Mouse (Mus musculus): ENCODE data around the gene Tns1. TPM values are rescaled to one million over a fixed set of nuclear protein-coding genes. Genes with fewer than 3 reads are reported as not detected.

The Tns1 gene
- total RNA-seq, 2 experiments from 2014 or later: 294 to 305 TPM

DNA sequence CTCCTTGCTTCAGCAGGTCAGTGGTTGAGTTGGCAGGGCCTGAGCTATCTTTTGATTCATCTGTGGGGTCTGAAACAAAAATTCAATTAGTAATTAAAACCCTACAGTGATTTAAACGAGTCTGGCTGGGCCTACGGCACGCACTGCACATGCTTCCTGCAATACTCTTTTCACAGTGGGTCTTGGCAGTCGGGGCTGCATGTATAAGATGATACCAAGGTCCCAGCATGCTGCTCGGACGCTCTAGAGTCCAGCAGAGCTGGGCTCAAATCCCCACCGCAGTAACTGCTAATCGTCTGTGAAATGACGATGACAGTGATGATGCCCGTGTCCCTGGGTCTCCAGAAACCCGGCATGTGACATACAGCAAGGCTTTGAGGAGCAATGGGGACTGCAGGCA lies 206.2 kb downstream of the Tns1 start:
- Histone ChIP-seq H3K4me3 (no peak overlapping the region), H3K27ac (peak overlapping the region; percentile 63)
- peak; percentile 20 for DNase-seq
- intact Hi-C loops (cut with DNase I): no loop called here
- no peak for TF ChIP-seq CTCF (IDR thresholded peaks at IDR 0.05)

DNA sequence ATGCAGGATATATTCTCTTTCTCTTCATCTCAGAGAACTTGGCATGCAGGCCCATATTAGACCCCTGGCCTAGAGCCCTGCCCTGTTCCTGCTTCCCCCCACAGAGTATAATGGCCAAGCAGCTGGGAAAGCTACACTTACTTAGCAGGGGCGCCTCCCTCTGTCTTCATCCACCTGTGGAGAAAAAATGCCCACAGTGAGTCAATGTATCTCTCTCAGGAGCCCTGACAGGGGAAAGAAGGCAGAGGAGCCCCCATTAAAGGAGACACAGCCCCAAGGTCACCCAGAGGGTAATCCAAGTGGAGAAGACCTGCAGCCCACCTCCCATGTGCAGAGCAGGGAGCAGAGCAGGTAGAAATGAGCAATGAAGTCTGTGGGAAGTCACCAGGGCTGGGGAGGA lies 208.0 kb downstream of the Tns1 start:
- no peak for TF ChIP-seq CTCF (IDR thresholded peaks at IDR 0.05)
- DNase-seq: no peak
- intact Hi-C loops (cut with DNase I): no loop called here
- Histone ChIP-seq H3K4me3 (peak overlapping the region; percentile 19), H3K27ac (peak overlapping the region; percentile 75)

DNA sequence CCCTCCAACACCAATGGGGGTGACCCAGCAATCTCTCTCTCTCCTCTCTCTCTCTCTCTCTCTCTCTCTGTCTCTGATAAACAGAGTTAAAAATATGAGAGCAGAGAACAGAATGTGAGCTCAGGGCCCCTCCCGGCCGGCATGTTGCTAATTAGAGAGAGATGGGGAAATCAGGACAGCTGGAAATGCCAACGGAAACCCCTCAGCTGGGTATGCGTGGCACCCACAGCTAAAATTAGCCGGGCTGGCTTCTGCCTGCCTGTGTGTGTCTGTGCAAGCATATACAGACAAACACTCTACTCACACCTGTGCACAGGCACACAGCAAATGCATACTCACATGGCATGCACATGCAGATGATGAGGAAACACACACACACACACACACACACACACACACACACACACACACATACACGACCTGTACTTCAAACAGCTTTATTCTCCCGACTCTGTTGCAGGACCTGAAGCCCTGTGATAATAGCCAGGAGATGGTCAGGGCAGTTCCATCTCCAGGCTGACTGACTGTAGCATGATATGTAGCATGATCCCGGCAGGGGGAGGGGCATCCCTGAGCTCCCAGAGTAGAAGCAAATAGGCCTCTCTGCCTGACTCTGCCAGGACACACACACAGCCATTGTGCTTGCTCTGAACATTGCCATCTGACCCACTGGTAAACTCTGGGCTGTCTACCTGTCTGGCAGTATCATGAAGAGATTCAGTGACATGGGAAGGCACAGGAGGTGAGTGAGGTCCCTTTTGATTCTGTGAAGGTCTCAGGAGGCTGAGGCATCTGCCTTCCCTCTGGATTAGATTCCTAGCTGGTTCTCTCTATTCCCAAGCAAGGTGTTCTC lies 208.8 kb downstream of the Tns1 start:
- no peak for TF ChIP-seq CTCF (IDR thresholded peaks at IDR 0.05)
- Histone ChIP-seq H3K4me3 (peak overlapping the region; percentile 13; the same call in 1 of the 2 replicates), H3K27ac (peak overlapping the region; percentile 75)
- DNase-seq: peak; percentile 72
- intact Hi-C loops (cut with DNase I): no loop called here

DNA sequence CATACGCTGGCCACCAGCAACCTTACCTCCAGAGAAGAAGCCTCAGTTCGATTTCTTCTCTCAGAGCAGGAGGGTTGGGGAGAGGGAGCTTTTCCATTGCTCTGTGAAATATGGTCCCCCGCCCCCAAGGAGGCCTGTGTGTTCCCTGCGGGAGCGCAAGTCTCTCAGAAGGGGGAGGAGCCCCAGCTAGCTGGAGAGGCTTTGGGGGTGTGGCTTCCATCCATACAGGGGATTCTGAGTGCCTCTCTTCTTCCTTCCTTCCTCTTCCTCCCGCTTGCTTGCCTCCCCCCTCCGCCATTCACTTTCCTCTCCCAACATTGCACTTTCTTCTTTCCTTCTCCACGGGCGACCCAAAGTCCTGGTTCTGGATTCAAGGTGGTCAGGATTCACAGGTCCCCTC lies 210.2 kb downstream of the Tns1 start:
- no peak for TF ChIP-seq CTCF (IDR thresholded peaks at IDR 0.05)
- Histone ChIP-seq H3K4me3 (no peak overlapping the region), H3K27ac (peak overlapping the region; percentile 75)
- intact Hi-C loops (cut with DNase I): no loop called here
- DNase-seq: peak; percentile 37

DNA sequence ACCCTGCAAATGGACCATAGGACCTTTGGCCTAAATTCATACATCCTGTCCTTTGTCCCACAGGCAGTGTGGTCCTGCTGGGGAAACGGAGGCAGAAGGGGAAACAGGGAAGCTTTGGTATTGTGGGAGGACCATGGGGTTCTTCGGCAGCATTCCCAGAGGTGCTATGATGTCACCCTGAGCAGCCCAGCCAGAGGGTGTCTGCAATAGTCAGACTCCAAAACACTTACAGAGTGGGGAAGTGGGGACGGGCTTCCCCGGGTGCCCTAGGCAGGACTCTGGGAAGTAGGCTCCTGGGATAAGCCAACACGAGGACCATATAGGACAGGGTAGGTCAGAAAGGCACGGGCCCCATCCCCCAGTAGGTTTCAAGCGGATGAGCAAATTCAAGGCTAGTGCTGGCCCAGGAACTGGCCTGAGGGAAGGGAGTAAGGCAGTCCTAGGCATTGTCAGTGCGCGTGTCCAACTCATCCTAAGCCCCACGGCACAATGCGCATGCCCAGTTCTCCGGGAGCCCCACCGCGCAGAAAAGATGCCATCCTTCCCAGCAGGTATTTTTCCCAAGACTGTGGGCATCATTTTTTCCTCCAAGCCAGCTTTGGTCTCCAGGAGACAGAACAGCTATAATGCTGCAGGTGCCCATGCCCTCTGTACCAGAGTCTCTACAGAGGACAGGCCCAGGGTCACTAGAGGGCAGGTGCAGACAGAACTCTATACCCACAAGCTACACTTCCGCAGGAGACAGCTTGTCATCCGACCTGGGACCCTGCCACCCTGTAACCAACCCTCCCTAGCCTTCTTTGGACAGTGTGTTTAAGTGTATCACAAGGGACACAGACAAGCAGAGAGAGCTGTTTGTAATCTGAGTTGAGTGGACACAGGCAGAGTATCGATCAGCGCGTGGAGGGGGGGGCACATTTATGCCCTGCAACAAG lies 210.9 kb downstream of the Tns1 start:
- DNase-seq: peak; percentile 54
- no peak for TF ChIP-seq CTCF (IDR thresholded peaks at IDR 0.05)

DNA sequence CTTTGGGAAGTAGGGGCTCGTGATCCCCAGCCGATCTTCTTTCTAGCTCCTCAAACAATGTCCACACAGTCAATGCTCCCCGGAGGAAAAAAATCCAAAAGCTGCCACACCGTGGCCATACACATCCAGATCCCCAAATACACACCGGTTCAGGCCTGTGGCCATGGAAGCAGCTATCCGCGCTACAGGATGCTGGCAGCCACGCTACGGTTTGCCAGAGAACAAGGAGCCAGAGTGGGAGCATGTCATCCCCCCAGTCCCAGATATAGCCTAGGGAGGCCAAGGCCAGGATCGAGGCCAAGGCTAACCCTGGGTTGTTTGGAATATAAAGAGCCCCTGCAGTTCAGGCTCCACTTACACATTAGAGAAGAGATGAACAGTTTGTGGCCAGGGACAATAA lies 211.8 kb downstream of the Tns1 start:
- Histone ChIP-seq H3K4me3 (no peak overlapping the region), H3K27ac (peak overlapping the region; percentile 24)
- DNase-seq: peak; percentile 22
- no peak for TF ChIP-seq CTCF (IDR thresholded peaks at IDR 0.05)
- intact Hi-C loops (cut with DNase I): no loop called here

More for the DNA sequence above, 210.9 kb downstream of the Tns1 start:
- intact Hi-C loops (cut with DNase I): no loop called here
- H3K27ac ChIP-seq: peak overlapping the region; percentile 75
- H3K4me3 ChIP-seq: no peak overlapping the region

DNA sequence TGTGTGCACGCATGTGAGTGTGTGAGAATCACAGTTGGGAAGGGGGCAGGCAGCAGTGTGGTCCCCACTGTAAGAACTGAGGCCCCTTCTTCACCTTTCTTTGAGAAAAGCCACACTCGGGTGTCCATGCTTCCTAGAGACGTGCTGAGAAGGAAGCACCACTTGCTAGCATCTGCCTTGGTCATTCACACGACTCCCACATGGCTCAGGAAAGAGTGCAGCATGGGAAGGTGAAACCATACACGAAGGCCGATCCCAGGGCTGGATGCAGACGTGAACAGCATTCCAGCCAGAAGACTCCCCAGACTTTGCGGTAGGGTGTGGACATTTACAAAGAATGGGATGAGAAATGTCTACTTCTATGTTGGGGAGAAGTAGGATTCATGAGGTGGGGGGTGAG lies 212.3 kb downstream of the Tns1 start:
- H3K27ac ChIP-seq: peak overlapping the region; percentile 24; the same call in 1 of the 2 replicates
- no peak for TF ChIP-seq CTCF (IDR thresholded peaks at IDR 0.05)
- DNase-seq: peak; percentile 16
- no peak overlapping the region for H3K4me3 ChIP-seq
- intact Hi-C loops (cut with DNase I): no loop called here

DNA sequence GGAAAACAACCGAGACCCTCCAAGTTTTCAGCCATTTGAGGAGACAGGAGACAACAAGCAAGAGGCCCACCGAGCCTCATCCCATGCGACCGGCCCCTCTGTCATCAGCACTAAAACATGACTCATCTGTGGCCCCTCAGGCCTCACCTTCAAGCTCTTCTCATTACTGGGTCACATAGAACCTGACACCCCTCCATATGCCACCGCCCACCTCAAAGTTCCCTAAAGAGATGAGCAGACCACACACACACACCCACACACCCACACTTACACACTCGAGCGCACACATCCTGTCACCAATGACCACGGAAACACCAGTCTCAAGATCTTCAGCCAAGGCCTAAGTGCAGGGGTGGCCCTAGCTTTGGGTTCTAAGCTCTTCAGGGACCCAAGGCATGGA lies 213.5 kb downstream of the Tns1 start:
- H3K4me3 ChIP-seq: no peak overlapping the region
- no peak for TF ChIP-seq CTCF (IDR thresholded peaks at IDR 0.05)
- H3K27ac ChIP-seq: peak overlapping the region; percentile 24; the same call in 1 of the 2 replicates
- intact Hi-C loops (cut with DNase I): no loop called here
- peak; percentile 15 for DNase-seq

DNA sequence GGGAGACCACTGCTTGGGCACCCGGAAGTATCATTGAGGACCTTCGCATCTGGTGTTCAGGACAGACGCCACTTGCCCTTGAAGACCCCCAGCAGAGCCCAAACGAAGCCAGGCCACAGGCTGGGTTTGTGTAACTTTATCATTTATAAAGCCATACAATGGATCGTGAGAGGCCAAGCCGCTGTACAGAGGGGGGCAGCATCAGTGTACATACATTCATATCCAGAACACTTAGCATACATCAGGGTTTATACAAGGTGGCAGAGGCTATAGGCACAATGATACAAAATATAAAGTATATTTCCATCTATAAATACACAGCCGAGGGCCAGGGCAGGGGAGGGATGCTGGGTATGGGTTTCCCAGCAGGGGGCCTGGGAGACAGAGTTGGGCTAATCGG lies 214.1 kb downstream of the Tns1 start:
- TF ChIP-seq CTCF (IDR thresholded peaks at IDR 0.05): no peak
- no peak overlapping the region for H3K4me3 ChIP-seq
- no peak overlapping the region for H3K27ac ChIP-seq
- intact Hi-C loops (cut with DNase I): no loop called here
- DNase-seq: peak; percentile 16

DNA sequence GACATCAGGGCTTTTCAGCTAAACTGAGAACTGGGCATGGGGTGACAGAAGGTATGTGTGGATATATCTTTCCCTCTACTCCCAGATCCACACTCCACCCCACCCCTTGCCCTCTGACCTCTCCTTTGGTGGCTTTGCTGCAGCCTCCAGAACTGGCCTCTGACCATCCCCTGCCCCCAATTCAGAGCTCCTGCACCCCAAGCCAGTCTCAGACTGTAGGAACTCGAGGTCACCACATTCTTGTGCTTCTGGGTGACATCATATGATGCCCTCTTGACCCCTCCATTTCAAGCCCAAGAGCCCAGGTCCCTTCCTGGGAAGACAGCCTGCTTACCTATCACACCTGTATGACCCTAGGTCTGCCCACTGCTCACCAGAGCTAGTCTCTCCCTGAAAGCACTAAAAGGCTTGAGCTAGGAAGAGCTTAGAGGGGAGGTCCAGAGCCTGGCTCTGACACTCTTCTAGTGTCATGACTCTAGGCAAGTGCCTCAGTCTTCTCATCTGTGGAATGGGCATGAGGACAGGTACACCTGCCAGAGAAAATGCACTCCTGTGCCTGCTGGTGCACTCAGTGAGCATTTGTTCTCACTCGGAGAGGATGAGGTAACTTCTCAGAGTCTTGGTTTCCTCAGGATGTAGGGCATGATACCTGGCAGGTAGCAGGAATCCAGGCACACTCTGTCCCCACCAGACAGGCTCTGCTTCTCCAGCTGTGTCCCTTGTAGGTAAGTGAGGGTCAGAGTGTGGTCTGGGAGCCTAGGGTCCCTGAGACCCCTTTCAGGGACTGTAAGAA lies 214.9 kb downstream of the Tns1 start:
- no peak for TF ChIP-seq CTCF (IDR thresholded peaks at IDR 0.05)
- DNase-seq: peak; percentile 27
- Histone ChIP-seq H3K4me3 (no peak overlapping the region), H3K27ac (0 out of 2 replicates have a peak overlapping the region, but pooled peaks have one; percentile 17)
- intact Hi-C loops (cut with DNase I): no loop called here

DNA sequence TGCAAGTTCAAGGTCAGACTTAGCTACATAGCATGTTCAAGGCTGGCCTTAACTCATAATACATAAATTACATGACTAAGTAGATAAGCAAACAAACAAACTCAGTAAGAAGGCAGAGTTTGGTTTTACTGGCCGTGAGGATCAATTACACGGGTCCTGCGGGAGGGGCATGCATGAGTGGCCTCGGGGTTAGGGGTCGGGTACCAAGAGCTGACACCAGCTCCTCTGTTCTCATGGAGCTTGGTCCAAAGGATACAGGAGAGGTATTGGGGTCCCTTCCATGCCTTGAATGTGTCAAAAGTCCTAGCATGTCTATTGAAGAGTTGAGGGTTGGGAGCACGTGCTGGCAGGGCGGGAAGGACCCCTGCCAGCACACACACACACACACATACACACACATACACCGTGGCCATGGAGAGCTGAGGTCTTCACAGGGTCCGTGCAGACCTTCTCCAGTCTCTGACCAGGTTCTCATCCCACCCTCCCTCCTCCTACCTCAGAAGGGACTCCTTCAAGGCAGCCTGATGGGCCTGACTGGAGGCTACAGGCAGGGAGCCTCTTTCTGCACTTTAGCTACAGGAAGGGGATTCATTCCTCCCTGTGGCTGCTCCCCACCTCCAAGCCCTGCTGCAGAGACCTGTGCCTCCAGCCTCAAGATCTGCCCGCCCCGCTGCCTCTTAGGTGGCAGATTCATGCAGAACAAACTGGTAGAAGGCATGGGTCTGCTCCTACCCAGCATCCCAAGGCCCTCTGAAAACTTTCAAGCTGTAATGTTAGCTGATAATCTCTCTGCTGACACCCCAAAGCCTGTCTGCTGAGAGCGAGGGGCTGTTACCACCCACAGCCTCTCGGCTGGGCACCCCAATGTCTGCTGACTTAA lies 215.9 kb downstream of the Tns1 start:
- Histone ChIP-seq H3K4me3 (no peak overlapping the region), H3K27ac (peak overlapping the region; percentile 17; the same call in 1 of the 2 replicates)
- DNase-seq: peak; percentile 25
- no peak for TF ChIP-seq CTCF (IDR thresholded peaks at IDR 0.05)
- intact Hi-C loops (cut with DNase I): no loop called here
